Mouse (Mus musculus) embryonic facial prominence, embryonic 15.5 days (tissue): ENCODE results near the gene Gm20431. TPM values are rescaled to one million over a fixed set of nuclear protein-coding genes. Genes with fewer than 3 reads are reported as not detected.
A peak's percentile ranks its signal among the peaks of the same experiment; 100 is the strongest.

Experiments used
- ATAC-seq: fragments of 200-750 bp; cut with Nextera tagmentation; 2 replicates; pipeline ENCODE4 v1.8.0; 2017; ENCODE audit warnings: low read depth, moderate TSS enrichment; ENCODE audit not compliant: insufficient number of reproducible peaks, low FRiP score, low TSS enrichment
- H3K27ac ChIP-seq: fragments of 300-500 bp; sonication (generic); replicated peaks from 2 replicates; pipeline ENCODE4 v1.5.1; 2015; ENCODE audit warnings: mild to moderate bottlenecking, inconsistent platforms
- H3K27me3 ChIP-seq: fragments of 300-500 bp; sonication (generic); 2 replicates; pipeline ENCODE4 v1.6.1; 2015; ENCODE audit warnings: inconsistent platforms
- H3K36me3 ChIP-seq: fragments of 300-500 bp; sonication (generic); 2 replicates; pipeline ENCODE4 v1.6.1; 2015; ENCODE audit warnings: mild to moderate bottlenecking, inconsistent platforms
- H3K4me1 ChIP-seq: fragments of 300-500 bp; sonication (generic); 2 replicates; pipeline ENCODE4 v1.6.1; 2015; ENCODE audit warnings: inconsistent platforms
- H3K4me2 ChIP-seq: fragments of 300-500 bp; sonication (generic); replicated peaks from 2 replicates; pipeline ENCODE4 v1.6.1; 2015; ENCODE audit warnings: mild to moderate bottlenecking, inconsistent platforms
- H3K4me3 ChIP-seq: fragments of 300-500 bp; sonication (generic); replicated peaks from 2 replicates; pipeline ENCODE4 v1.5.1; 2015; ENCODE audit warnings: mild to moderate bottlenecking, inconsistent platforms
- H3K9ac ChIP-seq: fragments of 300-500 bp; sonication (generic); 2 replicates; pipeline ENCODE4 v1.6.1; 2015; ENCODE audit warnings: inconsistent platforms
- H3K9me3 ChIP-seq: fragments of 300-500 bp; sonication (generic); replicated peaks from 2 replicates; pipeline ENCODE4 v1.6.1; 2016; ENCODE audit warnings: inconsistent platforms
- WGBS: fragments of 180-500 bp; shearing (Covaris S2); methylation state at CpG from one replicate; pipeline ENCODE4 v1.1.7; 2015; 5-methylcytosine and 5-hydroxymethylcytosine counted together
- microRNA-seq: library from miRNA; unstranded; fragments of <30 nt; microRNA quantifications from one replicate; pipeline ENCODE4, GENCODE M21; 2016; ENCODE audit warnings: borderline number of aligned reads
- polyA plus RNA-seq: library from polyadenylated mRNA; unstranded; fragments of >200 nt; fragmentation: Nextera tagmentation; extraction: Ambion mirVana; gene quantifications from 2 replicates; pipeline ENCODE4 v1.2.1, GENCODE M21; 2015

Gene Gm20431
- polyA plus RNA-seq, 1 experiment from 2014 or later, result 10.0 TPM

GRCm38 (mm10) chr2:167564551-167565311 lies 96.6 kb downstream of the Gm20431 start:
- Histone ChIP-seq H3K27ac (peak overlapping the region; percentile 96), H3K9me3 (no peaks in the 10 kb centered on the region), H3K36me3 (no peaks in the 10 kb centered on the region), H3K4me2 (no peak overlapping the region), H3K9ac (no peak overlapping the region), H3K4me3 (no peak overlapping the region), H3K4me1 (peaks cover 81% of the 10 kb centered on the region), H3K27me3 (no peaks in the 10 kb centered on the region)
- ATAC-seq, result no peak
- WGBS, result 69% methylated on average over 13 of the region's 13 CpGs

GRCm38 (mm10) chr2:167563703-167564102 lies 97.6 kb downstream of the Gm20431 start:
- ATAC-seq, result peak; percentile 78
- H3K36me3 ChIP-seq, result no peaks in the 10 kb centered on the region
- peaks cover 85% of the 10 kb centered on the region for H3K4me1 ChIP-seq
- H3K9me3 ChIP-seq, result no peaks in the 10 kb centered on the region
- no peak overlapping the region for H3K4me3 ChIP-seq
- WGBS, result 15% methylated on average over 12 of the region's 12 CpGs
- H3K9ac ChIP-seq, result no peak overlapping the region
- H3K27me3 ChIP-seq, result no peaks in the 10 kb centered on the region
- peak overlapping the region; percentile 96 for H3K27ac ChIP-seq
- no peak overlapping the region for H3K4me2 ChIP-seq

GRCm38 (mm10) chr2:167563035-167563434 lies 98.3 kb downstream of the Gm20431 start:
- ATAC-seq, result no peak
- Histone ChIP-seq H3K9ac (no peak overlapping the region), H3K36me3 (no peaks in the 10 kb centered on the region), H3K4me2 (no peak overlapping the region), H3K27ac (peak overlapping the region; percentile 96), H3K4me3 (no peak overlapping the region), H3K27me3 (no peaks in the 10 kb centered on the region), H3K9me3 (no peaks in the 10 kb centered on the region), H3K4me1 (peaks cover 81% of the 10 kb centered on the region)
- WGBS, result 43% methylated on average over 5 of the region's 5 CpGs

GRCm38 (mm10) chr2:167562101-167562500 lies 99.2 kb downstream of the Gm20431 start:
- H3K4me1 ChIP-seq, result peaks cover 79% of the 10 kb centered on the region
- no peaks in the 10 kb centered on the region for H3K36me3 ChIP-seq
- H3K4me3 ChIP-seq, result no peak overlapping the region
- H3K9ac ChIP-seq, result no peak overlapping the region
- peak overlapping the region; percentile 96 for H3K27ac ChIP-seq
- no peaks in the 10 kb centered on the region for H3K9me3 ChIP-seq
- no peaks in the 10 kb centered on the region for H3K27me3 ChIP-seq
- 0 out of 2 replicates have a peak overlapping the region, but pooled peaks have one; percentile 4 for H3K4me2 ChIP-seq
- WGBS, result 19% methylated on average over 8 of the region's 8 CpGs
- ATAC-seq, result no peak

- Histone ChIP-seq H3K27ac (peak overlapping the region; percentile 81), H3K4me3 (peak overlapping the region; percentile 18), H3K36me3 (no peaks in the 10 kb centered on the region), H3K27me3 (no peaks in the 10 kb centered on the region), H3K9me3 (no peaks in the 10 kb centered on the region), H3K4me2 (peak overlapping the region; percentile 44), H3K4me1 (peaks cover 61% of the 10 kb centered on the region), H3K9ac (peak overlapping the region; percentile 40; the same call in 1 of the 2 replicates)
- WGBS, result 4% methylated on average over 27 of the region's 27 CpGs
- peak; percentile 55 for ATAC-seq
Observed at GRCm38 (mm10) chr2:167559413-167559812, 101.9 kb downstream of the Gm20431 start.

Small RNA genes lying within 50 kb of the gene (microRNA-seq; reads per million reads assigned to microRNA genes)
- not detected for gene Gm22355

Other genes starting within 250 kb of the Gm20431 start
- gene Slc9a8, start 239.8 kb downstream of the Gm20431 start, polyA plus RNA-seq, result 17.0 and 20.5 TPM in 2 replicates
- 79.2 and 80.1 TPM in 2 replicates for gene Rnf114, start 168.9 kb downstream of the Gm20431 start, polyA plus RNA-seq
- gene Spata2, start 168.6 kb downstream of the Gm20431 start, polyA plus RNA-seq, result 14.5 and 16.2 TPM in 2 replicates
- 82.9 and 104 TPM in 2 replicates for gene Snai1, start 123.3 kb downstream of the Gm20431 start, polyA plus RNA-seq
- gene Ube2v1, start 29.4 kb downstream of the Gm20431 start, polyA plus RNA-seq, result 292 and 294 TPM in 2 replicates
- gene Cebpb, start 27.4 kb upstream of the Gm20431 start, polyA plus RNA-seq, result 41.9 and 42.0 TPM in 2 replicates
- 43.7 and 44.3 TPM in 2 replicates for gene Tmem189, start 28.3 kb upstream of the Gm20431 start, polyA plus RNA-seq